Mouse (Mus musculus) CD4-positive helper T cell, adult 2 months (primary cell): ENCODE measurements around the gene Fam167b.

ENCODE experiments used
- DNase-seq: peaks from one replicate; pipeline ENCODE4 v3.0.0-alpha.2; 2012; ENCODE audit warnings: low read depth, missing footprints, low spot score

Gene Fam167b

DNA sequence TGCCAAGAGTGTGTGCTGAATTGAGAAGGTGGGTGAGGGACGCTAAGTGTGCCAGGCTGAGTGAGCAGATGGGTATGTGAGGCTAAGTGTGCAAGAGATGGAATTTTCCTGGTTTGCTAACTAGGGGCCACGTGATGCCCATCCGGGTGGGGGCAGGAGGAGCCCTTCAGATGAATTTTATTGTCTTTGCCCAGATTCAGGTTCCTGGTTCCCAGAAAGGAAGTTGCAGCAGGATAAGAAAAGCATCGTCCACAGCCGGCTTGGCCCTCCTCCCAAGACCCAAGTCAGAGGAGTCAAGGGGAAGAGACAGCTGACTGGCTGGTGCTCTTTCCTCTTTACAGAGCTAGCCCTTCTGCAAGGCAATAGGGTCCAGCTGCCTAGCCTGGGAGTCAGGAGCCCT is at the start of gene Fam167b:
Gene Fam167b (minus strand): TSS at position 84 of the 400 bp plus-strand sequence.
- DNase-seq, result no peak

DNA sequence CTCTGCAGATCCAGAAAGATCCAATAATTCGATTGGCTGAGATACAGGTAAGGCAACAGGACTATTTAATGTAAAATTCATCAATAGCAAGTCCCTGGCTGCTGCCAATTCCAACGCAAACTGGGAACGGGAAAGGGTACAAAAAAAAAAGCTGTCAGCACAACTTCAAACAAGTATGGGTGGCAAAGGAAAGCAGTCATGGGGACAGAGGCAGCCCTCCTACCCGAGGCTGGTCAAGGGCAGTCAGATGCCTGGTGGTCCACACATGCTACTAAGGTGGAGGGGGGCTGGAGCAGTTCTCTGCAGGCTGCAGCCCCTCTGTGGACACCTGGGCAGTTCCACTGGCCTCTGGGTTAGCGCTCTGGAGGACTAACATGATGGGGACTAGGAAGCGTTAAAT is 47.7 kb upstream of the Fam167b start:
- DNase-seq, result no peak

- DNase-seq, result no peak
Observed at GRCm38 (mm10) chr4:129625496-129625895, 47.1 kb upstream of the Fam167b start.

DNA sequence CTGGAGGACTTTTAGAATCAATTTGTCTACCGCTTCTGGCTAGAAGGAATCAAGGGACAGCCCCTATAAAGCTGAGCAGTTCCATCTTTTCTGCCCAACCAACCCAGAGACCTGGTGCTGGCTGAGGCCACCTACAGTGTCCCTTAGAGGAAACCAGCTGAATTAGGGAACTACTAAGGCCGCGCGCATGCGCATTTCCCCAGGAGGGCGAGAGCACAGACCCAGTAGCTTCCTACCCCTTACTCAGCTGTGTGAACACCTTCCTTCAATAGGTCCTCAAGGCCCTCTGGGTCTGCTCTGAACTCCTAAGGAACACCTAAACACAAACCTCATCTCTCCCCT is 46.7 kb upstream of the Fam167b start:
- DNase-seq, result peak; percentile 81

DNA sequence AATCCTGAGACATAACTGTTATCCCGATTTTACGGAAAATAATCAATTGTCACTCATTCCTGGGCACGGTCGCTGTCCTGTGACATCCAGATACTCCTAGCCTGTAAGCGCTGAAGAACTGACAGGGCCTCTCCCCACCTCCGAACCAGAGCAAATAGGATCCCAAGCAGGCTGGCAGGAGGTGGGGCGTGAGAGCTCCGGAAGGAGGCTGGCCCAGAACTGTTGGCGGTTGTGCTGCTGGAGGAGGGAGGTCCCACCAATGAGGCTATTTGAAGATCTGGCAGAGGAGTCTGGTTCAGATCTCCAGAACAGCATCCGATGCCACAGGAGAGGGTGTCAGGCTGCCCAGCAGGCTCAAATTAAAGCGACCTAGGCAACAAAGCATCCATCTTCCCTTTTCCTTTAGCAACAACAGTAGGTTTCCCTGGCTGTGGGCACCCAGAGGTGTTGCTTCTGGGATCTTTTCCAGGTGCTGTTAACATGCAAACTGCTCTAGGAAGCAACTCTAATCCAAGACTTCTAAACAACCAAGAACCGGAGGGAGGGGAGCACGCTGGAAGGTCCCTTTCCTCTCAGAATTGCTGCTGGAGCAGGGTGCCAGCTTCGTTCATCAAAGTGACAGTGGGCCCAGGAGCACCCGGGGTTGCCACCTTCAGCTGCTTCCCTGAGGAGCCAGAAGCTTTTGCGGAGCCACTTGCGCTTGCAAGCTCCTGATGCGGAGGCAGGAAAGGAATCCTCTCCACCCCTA is 46.1 kb upstream of the Fam167b start:
- peak; percentile 95 for DNase-seq

DNA sequence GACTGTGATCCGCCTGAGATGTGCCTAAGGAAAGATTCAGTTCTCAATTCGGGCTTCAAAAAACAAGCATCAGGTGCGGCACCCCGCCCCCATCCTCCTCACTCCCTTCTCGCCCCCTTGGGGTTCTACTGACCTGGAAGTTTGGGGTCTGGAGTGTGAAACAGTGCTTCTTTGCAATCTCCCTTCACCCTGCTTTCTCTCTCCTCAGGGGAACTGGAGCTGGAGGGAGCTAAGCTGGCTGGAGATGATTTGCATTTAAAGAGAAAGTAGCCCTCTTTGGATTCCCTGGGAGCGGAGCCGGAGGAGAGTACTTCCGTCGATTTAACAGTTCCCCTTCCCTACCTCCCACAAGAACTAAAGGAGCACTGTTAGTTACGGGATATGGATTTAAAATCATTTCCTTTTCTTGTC is 45.3 kb upstream of the Fam167b start, which contains the start of gene Ccdc28b:
Gene Ccdc28b (minus strand): TSS at position 267 of the 411 bp plus-strand sequence.
- DNase-seq, result no peak

- no peak for DNase-seq
Observed at GRCm38 (mm10) chr4:129622803-129623535, 44.6 kb upstream of the Fam167b start.

DNA sequence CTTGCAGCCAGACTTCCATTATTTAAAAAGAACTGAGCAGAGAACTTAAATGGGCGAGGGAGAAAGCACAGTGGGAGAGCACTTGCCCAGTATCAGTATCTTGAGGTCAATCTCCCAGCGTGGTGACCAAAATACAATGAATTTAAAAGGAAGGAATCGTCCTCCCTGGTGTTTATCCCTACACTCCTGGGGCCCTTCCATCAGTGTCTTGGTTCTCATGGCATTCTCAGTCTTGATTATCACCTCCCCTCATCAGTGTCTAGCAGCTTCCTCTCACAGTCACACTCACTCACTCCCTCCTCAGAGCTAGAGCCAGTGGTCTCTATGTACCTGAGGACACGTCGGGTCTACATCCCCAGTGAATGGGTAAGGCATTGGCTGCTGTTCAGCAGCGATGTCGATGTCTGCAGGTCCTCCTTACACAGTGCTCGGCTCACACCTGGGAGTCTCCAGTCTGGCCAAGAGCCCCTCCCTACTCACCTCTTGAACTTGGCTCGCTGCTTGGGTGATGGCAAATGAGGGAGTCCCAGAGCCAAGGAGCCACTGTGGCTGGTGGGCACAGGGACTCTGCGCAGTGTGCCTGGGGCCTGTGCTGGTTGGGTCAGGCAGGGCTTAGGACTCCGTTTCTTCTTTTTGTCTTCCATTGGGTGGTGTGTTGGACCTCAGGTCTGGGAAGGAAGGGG is 43.9 kb upstream of the Fam167b start:
- DNase-seq, result no peak

DNA sequence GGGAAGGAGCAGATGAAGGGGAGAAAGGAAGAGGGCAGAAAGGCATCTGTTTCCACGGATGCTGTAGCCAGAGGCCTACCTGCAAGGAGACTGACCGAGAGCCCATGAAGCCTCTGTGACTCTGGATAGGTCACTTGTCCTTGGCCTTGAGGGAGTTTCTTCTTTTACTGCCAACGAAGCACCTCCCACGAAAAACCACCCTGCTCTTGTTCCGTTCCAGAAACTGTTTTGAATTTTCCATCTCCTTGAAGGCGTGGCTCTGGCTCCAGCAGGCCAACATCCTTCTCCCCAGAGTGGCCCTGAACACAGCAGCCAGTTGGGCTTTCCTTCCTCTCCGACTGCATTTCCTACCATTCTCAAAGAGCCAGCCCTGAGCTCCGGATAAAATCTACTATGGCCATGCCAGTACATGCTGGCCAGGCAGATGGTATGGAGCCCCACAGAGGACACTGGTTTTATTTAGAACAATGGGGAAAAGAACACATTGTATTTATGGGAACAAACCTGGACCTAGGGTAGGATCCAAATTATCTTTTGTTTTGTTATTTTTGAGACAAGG is 43.0 kb upstream of the Fam167b start:
- DNase-seq, result peak; percentile 63

DNA sequence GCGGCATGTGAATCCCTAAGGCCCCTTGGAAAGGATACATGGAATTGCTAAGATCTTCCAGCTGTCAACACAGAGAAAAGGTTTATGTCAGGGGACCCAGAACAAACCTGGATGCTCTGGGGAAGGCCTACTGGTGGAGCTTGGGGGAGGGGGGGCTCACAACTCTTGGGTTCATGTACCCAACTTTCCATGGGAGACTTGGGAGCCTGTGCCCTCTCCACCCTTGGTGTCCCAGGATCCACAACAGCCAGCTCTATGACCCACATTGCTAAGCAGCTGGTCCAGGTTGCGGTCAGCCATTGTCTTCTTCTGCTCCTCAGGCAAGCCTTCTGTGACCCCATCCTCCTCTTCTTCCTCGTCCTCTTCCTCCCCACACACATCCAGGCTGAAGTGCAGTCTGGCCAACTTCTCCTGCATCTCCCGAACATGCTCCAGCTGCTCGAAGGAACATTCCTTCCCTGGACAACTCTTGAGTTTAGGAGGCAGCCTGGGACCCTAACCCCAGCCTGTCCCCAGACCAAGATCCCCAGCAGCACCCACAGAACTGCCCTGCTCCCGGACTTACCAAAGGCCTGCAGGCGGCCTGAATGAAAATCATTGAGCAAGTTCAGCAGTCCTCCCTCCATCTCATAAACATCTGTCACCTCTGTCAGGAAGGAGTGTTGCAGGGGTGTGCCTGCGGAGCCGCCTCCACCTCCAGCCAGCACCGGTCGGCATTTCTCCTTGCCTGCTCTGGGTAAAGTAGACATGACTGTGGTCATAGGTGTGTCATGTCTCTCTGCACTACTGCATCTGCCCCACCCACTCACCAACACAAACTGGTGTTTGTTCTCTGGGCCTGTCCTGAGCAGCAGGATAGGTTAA is 42.3 kb upstream of the Fam167b start:
- peak; percentile 51 for DNase-seq

DNA sequence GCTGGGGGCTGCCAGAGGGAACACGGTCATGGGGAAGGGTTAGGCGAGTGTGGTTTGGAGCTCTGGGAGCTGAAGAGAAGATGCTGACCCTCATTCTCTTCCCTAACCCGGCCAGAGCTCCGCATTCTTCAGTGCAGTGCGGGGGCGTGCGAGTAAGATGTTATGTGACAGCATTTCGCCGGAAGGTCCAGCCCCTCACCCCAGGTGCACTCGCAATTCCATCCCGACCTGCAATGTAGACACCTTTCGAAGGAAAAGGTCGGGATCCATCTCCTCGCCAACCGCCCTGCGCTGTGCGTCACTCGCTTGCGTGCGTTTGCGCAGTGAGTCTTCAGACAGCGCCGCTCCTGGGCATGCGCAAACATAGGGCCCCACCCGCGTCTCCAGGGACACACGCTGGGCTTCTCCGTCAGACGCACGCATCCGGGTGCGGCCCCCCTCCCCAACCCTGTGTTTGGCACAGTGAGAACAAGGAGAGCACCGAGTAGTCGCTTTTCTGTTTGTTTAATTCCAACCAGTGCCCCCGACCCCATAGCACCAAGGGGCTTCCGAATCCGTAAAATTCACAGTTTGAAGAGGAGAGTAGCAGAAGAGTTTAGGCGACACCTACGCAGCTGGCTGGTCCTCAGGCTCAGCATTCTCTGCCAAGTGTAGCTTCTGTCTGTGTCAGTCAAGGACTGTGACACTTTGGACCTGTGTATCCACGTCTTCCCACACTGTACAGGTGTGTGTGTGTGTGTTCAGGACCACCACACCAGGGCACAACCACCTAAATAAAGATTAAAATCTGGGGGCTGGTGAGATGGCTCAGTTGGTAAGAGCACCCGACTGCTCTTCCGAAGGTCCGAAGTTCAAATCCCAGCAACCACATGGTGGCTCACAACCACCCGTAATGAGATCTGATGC is 40.7 kb upstream of the Fam167b start, which contains the start of gene Iqcc:
Gene Iqcc (minus strand): TSS at position 314 of the 906 bp plus-strand sequence.
- peak; percentile 96 for DNase-seq

DNA sequence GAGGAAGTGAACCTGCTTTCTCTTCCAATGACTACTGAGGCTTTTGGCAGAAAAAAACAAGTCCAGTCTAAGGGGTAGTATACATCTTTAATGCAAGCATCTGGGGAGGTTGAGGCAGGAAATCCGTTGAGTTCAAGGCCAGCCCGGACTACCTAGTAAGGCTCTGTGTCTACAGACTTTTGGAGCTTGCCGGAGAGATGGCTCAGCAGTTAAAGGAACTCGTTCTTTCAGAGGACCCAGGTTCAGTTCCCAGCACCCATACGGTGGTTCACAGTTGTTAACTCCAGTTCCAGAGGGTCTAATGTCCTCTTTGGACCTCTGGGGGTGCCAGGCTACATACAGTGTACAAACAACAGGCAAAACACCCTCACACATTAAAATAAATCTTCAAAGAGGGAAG is 39.7 kb upstream of the Fam167b start:
- no peak for DNase-seq

DNA sequence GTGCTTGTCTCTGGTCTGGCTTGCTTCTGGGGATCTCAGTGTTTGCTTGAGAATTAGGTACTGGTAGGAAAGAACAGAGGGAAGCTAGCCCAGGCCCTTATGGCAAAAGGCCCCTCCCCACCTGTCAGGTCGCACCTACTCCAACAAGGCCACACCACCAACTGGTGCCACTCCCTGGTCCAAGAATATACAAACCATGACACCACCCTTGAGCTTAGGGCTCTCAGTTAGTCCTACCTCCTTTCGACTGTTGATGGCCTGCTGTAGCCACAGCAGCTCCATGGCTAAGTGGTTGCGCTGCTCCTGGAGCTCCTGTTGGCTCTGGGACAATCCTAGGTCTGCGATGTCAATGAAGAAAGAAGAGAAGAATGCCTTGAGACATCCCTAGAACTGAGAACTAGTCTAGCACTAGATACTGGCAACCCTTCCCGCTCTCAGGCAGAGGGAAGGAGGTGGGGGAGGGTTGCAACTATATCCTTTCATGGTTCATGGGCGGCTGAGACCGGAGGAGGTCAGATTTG is 38.8 kb upstream of the Fam167b start:
- no peak for DNase-seq

DNA sequence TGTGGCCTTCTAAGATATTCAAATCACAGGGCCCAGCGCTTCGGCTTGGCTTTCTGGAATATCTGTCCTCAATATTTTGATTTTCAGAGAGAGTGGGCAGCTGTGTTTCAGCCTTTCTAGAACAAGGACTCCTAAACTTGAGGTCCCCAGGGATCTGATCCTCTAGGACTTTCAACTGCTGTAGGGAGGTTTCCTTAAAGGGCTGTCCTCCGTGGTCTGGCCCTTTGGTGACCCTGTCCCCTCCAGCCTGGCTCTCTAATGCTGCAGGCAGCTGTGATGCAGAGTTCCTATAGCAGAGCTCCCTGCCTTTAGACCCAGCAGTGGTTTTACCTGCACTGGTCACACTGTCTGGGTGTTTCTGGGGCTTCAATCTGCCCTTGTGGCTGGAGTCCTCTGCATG is 38.3 kb upstream of the Fam167b start:
- no peak for DNase-seq

DNA sequence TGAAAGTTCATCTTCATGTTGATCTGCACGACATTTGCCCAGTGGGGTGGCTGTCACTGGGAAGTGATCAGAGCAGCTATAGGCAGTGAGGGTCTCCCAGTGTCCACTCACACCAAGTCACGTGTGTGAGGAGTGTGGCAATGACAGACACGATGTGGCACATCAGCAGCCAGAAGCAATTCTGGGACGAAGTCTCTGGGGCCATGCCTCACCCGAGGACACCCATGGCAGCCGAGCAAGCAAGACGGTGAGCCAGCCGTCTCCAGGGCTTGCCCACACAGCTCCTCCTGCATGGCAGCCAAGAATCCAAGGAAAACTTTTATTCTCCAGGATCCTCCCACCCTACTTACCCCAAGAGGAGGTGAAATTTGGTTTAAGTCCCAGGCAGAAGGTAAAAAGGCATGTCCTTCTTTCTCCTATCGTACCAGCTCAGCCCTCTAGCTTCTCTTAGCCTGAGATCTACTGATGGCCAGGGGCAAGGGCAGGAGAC is 37.5 kb upstream of the Fam167b start:
- DNase-seq, result no peak

- DNase-seq, result no peak
Observed at GRCm38 (mm10) chr4:129614093-129614492, 35.7 kb upstream of the Fam167b start, which contains the start of gene Dcdc2b. Dcdc2b (minus strand) TSS chr4:129614257.

GRCm38 (mm10) chr4:129610472-129610871 is 32.1 kb upstream of the Fam167b start:
- DNase-seq, result no peak

- peak; percentile 41 for DNase-seq
Observed at GRCm38 (mm10) chr4:129610026-129610425, 31.7 kb upstream of the Fam167b start.

DNA sequence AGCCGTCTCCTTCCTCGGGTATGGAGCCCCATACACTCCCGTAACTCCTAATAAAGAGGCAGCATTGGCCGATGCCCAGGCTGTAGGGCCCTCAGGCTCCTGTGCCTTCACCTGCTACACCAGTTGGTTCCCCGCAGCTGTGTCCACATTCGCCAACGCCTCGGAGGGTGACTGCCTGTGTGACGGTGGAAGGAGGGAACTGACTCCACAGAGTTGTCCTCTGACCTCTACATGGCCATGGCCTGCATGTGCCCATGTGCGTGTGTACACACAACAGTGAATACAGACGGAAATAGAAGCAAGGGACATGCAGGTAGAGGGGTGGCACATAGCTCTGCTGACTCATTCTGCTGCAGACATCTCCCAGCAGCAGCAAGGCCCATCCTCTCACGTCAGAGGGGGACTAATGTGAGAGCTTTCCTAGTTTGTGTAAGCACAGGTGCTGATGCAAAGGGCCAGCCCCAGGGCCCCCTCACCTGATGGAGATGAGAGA is 30.8 kb upstream of the Fam167b start:
- DNase-seq, result no peak
